Mouse (Mus musculus): ENCODE data around the gene Commd1. TPM values are rescaled to one million over a fixed set of nuclear protein-coding genes. Genes with fewer than 3 reads are reported as not detected.

Commd1 gene
- total RNA-seq, 2 experiments from 2014 or later = 179 to 180 TPM

- intact Hi-C loops (cut with DNase I) = loop anchor here (2.0 to 10.0 kb wide), 4 partner anchors 15 to 503 kb away; partner anchors contain the start of genes Ahsa2 and Fam161a
- no peak for DNase-seq
These were observed 9.1 kb upstream of the Commd1 start for GRCm38 (mm10) chr11:22991218-22991835.

- peak; percentile 96 to 97 for DNase-seq
- intact Hi-C loops (cut with DNase I) = loop anchor here (1.0 to 10.0 kb wide), 5 partner anchors 16 to 504 kb away; partner anchors contain the start of genes Ahsa2, Fam161a and Xpo1
These were observed 8.4 kb upstream of the Commd1 start, which contains the start of gene Cct4 for GRCm38 (mm10) chr11:22990393-22991126. Cct4 (plus strand) TSS chr11:22990519.

- intact Hi-C loops (cut with DNase I) = loop anchor here (1.0 to 10.0 kb wide), 7 partner anchors 17 to 505 kb away; partner anchors contain the start of genes Ahsa2, Fam161a, Tmem17 and Xpo1
- no peak for DNase-seq
These were observed 7.6 kb upstream of the Commd1 start for GRCm38 (mm10) chr11:22989786-22990185.

GRCm38 (mm10) chr11:22987357-22987756 is 5.2 kb upstream of the Commd1 start:
- intact Hi-C loops (cut with DNase I) = loop anchor here (2.0 to 10.0 kb wide), 3 partner anchors 160 to 473 kb away; partner anchors contain the start of gene Tmem17
- DNase-seq = peak; percentile 56 to 76

GRCm38 (mm10) chr11:22985510-22985909 is 3.3 kb upstream of the Commd1 start:
- intact Hi-C loops (cut with DNase I) = loop anchor here (5.0 to 10.0 kb wide), 2 partner anchors 162 to 471 kb away; partner anchors contain the start of gene Tmem17
- no peak for DNase-seq

GRCm38 (mm10) chr11:22982846-22983245 is 664 bp upstream of the Commd1 start:
- intact Hi-C loops (cut with DNase I) = loop anchor here (5.0 to 10.0 kb wide), 2 partner anchors 468 to 696 kb away; partner anchors contain the start of gene Tmem17

GRCm38 (mm10) chr11:22981543-22981950 is 635 bp downstream of the Commd1 start:
- intact Hi-C loops (cut with DNase I) = loop anchor here (5.0 to 10.0 kb wide), 2 partner anchors 467 to 694 kb away; partner anchors contain the start of gene Tmem17
- no peak for DNase-seq

More at GRCm38 (mm10) chr11:22982846-22983245, 664 bp upstream of the Commd1 start:
- no peak for DNase-seq

- intact Hi-C loops (cut with DNase I) = loop anchor here (5.0 to 10.0 kb wide), 2 partner anchors 466 to 694 kb away; partner anchors contain the start of gene Tmem17
- no peak for DNase-seq
These were observed 1.1 kb downstream of the Commd1 start for GRCm38 (mm10) chr11:22981041-22981440.

- DNase-seq = no peak
- intact Hi-C loops (cut with DNase I) = no loop called here
These were observed 3.0 kb downstream of the Commd1 start for GRCm38 (mm10) chr11:22979221-22979620.

GRCm38 (mm10) chr11:22978711-22979110 is 3.5 kb downstream of the Commd1 start:
- DNase-seq = no peak
- intact Hi-C loops (cut with DNase I) = no loop called here

- DNase-seq = no peak
- intact Hi-C loops (cut with DNase I) = no loop called here
These were observed 4.0 kb downstream of the Commd1 start for GRCm38 (mm10) chr11:22978215-22978614.

- DNase-seq = peak; percentile 22 to 23
- intact Hi-C loops (cut with DNase I) = no loop called here
These were observed 8.6 kb downstream of the Commd1 start for GRCm38 (mm10) chr11:22973599-22973998.

- intact Hi-C loops (cut with DNase I) = no loop called here
These were observed 9.2 kb downstream of the Commd1 start for GRCm38 (mm10) chr11:22972746-22973526.

GRCm38 (mm10) chr11:22971835-22972709 is 10.1 kb downstream of the Commd1 start, which contains the start of gene Zrsr1:
Zrsr1 (plus strand) TSS chr11:22972005.
- DNase-seq = peak; percentile 59 to 64
- intact Hi-C loops (cut with DNase I) = no loop called here

More at GRCm38 (mm10) chr11:22972746-22973526, 9.2 kb downstream of the Commd1 start:
- peak; percentile 84 to 85 for DNase-seq

GRCm38 (mm10) chr11:22970546-22970945 is 11.6 kb downstream of the Commd1 start:
- no peak for DNase-seq
- intact Hi-C loops (cut with DNase I) = no loop called here

- no peak for DNase-seq
- intact Hi-C loops (cut with DNase I) = no loop called here
These were observed 12.7 kb downstream of the Commd1 start for GRCm38 (mm10) chr11:22969486-22969885.

- intact Hi-C loops (cut with DNase I) = no loop called here
- DNase-seq = no peak
These were observed 16.7 kb downstream of the Commd1 start for GRCm38 (mm10) chr11:22965503-22965902.

- intact Hi-C loops (cut with DNase I) = no loop called here
- DNase-seq = no peak
These were observed 17.8 kb downstream of the Commd1 start for GRCm38 (mm10) chr11:22964401-22964800.

GRCm38 (mm10) chr11:22962101-22962500 is 20.1 kb downstream of the Commd1 start:
- intact Hi-C loops (cut with DNase I) = no loop called here

More at GRCm38 (mm10) chr11:22962101-22962500, 20.1 kb downstream of the Commd1 start:
- DNase-seq = no peak

All from heart, postnatal 10 days (tissue).